Mouse (Mus musculus): ENCODE measurements around the gene Add2. TPM values are rescaled to one million over a fixed set of nuclear protein-coding genes. Genes with fewer than 3 reads are reported as not detected.

The Add2 gene
- polyA plus RNA-seq, 1 experiment from 2014 or later = 136 TPM

DNA sequence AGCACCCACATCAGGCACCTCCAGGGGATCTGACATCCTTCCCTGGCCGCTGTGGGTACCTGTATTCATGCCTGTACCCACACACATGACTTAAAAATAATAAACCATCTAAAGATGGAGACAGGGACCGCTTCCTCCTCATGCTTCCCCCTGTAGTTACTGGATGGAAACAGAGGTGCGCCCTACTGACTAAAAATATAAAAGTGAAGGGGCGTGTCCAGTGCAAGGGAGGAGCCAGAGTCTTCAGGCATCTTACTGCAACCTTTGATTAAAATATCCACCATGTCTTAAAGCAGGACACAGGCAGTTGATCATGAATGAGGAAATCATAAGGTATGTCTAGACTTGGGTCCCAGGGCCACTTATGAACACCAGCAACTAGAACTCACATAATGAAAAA lies 97.3 kb downstream of the Add2 start:
- ATAC-seq (ENCODE audit: low FRiP score, low TSS enrichment) = no peak
- WGBS = 82% methylated on average over 4 of the region's 4 CpGs

DNA sequence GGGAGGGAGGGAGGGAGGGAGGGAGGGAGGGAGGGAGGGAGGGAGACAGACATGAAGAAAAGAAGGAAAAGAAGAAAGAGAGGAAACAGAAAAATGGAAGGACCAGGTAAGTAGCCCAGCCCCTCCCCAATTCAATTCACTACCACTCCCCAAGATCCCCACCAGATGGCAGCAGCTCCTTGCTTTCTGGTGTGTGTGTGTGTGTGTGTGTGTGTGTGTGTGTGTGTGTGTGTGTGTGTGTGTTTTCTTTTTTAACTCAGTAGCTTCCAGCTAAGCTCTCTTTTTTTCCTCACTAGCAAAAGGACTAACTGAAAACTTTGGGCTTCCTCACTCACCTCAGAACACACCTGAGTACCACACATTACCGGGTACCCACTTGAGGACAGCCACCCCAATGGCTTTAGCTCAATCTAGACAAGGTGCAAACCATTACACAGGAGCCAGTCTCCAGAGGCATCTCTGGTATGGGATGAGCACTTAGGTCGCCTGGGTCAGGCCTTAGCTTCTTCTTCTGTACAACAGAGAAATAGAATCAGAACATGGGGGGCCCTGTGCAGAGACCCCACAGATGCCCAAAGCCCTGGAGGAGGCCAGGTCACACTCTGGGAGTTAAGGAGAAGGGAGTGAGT lies 98.6 kb downstream of the Add2 start:
- Histone ChIP-seq H3K36me3 (ENCODE audit: control insufficient read depth, insufficient read depth, low read length) (no peaks in the 10 kb centered on the region), H3K4me2 (ENCODE audit: low read length) (no peak overlapping the region), H3K4me1 (ENCODE audit: control insufficient read depth, insufficient read depth, low read length) (no peaks in the 10 kb centered on the region), H3K27me3 (ENCODE audit: control insufficient read depth, insufficient read depth, low read length) (no peaks in the 10 kb centered on the region), H3K27ac (replicated peaks; ENCODE audit: low read depth, low read length) (no peak overlapping the region), H3K9ac (replicated peaks; ENCODE audit: low read length) (no peak overlapping the region), H3K9me3 (ENCODE audit: control insufficient read depth, low read length) (no peaks in the 10 kb centered on the region), H3K4me3 (replicated peaks; ENCODE audit: low read depth, low read length) (no peak overlapping the region)
- ATAC-seq (ENCODE audit: low FRiP score, low TSS enrichment) (peak; percentile 63; the same call in 1 of the 2 replicates), DNase-seq (peak; percentile 83)
- WGBS = 63% methylated on average over 2 of the region's 2 CpGs

More for the DNA sequence above, 97.3 kb downstream of the Add2 start:
- Histone ChIP-seq H3K9ac (replicated peaks; ENCODE audit: low read length) (no peak overlapping the region), H3K4me2 (ENCODE audit: low read length) (no peak overlapping the region), H3K4me1 (ENCODE audit: control insufficient read depth, insufficient read depth, low read length) (no peaks in the 10 kb centered on the region), H3K27ac (replicated peaks; ENCODE audit: low read depth, low read length) (no peak overlapping the region), H3K36me3 (ENCODE audit: control insufficient read depth, insufficient read depth, low read length) (peaks cover 11% of the 10 kb centered on the region), H3K9me3 (ENCODE audit: control insufficient read depth, low read length) (no peaks in the 10 kb centered on the region), H3K27me3 (ENCODE audit: control insufficient read depth, insufficient read depth, low read length) (no peaks in the 10 kb centered on the region), H3K4me3 (replicated peaks; ENCODE audit: low read depth, low read length) (no peak overlapping the region)
- no peak for DNase-seq

GRCm38 (mm10) chr6:86128504-86128903 lies 100.0 kb downstream of the Add2 start:
- DNase-seq (no peak), ATAC-seq (ENCODE audit: low FRiP score, low TSS enrichment) (no peak)
- Histone ChIP-seq H3K9me3 (ENCODE audit: control insufficient read depth, low read length) (no peaks in the 10 kb centered on the region), H3K4me3 (replicated peaks; ENCODE audit: low read depth, low read length) (no peak overlapping the region), H3K27me3 (ENCODE audit: control insufficient read depth, insufficient read depth, low read length) (no peaks in the 10 kb centered on the region), H3K4me2 (ENCODE audit: low read length) (no peak overlapping the region), H3K4me1 (ENCODE audit: control insufficient read depth, insufficient read depth, low read length) (no peaks in the 10 kb centered on the region), H3K9ac (replicated peaks; ENCODE audit: low read length) (no peak overlapping the region), H3K27ac (replicated peaks; ENCODE audit: low read depth, low read length) (no peak overlapping the region), H3K36me3 (ENCODE audit: control insufficient read depth, insufficient read depth, low read length) (no peaks in the 10 kb centered on the region)
- 56% methylated on average over 4 of the region's 4 CpGs for WGBS

- 77% methylated on average over 9 of the region's 9 CpGs for WGBS
- ATAC-seq (ENCODE audit: low FRiP score, low TSS enrichment) = no peak
- H3K9ac ChIP-seq (replicated peaks; ENCODE audit: low read length) = no peak overlapping the region
These were observed 101.5 kb downstream of the Add2 start for GRCm38 (mm10) chr6:86129872-86130498.

DNA sequence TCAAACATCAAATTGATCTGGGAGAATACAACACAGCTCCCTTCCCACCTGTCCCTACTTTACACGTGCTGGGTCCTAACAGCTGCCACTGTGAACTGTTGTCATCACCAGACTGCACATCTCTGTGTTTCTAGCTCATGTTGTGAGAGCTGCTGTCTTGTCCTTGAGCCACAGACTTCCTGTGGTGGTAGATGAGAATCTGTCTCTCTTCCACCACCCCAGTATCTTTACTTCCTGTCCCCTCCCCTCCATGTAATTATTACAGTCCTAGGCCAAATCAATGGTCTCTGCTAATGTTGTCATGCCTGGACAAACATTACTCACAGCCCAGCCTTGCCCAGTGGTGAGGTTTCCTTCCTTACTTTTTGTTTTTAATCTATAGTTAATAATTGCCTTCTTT lies 105.4 kb downstream of the Add2 start:
- ATAC-seq (ENCODE audit: low FRiP score, low TSS enrichment) = no peak
- H3K36me3 ChIP-seq (ENCODE audit: control insufficient read depth, insufficient read depth, low read length) = no peaks in the 10 kb centered on the region
- no peak overlapping the region for H3K27ac ChIP-seq (replicated peaks; ENCODE audit: low read depth, low read length)
- H3K4me2 ChIP-seq (ENCODE audit: low read length) = no peak overlapping the region
- no peak overlapping the region for H3K9ac ChIP-seq (replicated peaks; ENCODE audit: low read length)
- no peaks in the 10 kb centered on the region for H3K9me3 ChIP-seq (ENCODE audit: control insufficient read depth, low read length)
- no peaks in the 10 kb centered on the region for H3K4me1 ChIP-seq (ENCODE audit: control insufficient read depth, insufficient read depth, low read length)
- WGBS = 86% methylated on average over 1 of the region's 1 CpGs
- H3K27me3 ChIP-seq (ENCODE audit: control insufficient read depth, insufficient read depth, low read length) = no peaks in the 10 kb centered on the region
- no peak overlapping the region for H3K4me3 ChIP-seq (replicated peaks; ENCODE audit: low read depth, low read length)
- DNase-seq = no peak

More at GRCm38 (mm10) chr6:86129872-86130498, 101.5 kb downstream of the Add2 start:
- Histone ChIP-seq H3K4me1 (ENCODE audit: control insufficient read depth, insufficient read depth, low read length) (no peaks in the 10 kb centered on the region), H3K4me3 (replicated peaks; ENCODE audit: low read depth, low read length) (no peak overlapping the region), H3K9me3 (ENCODE audit: control insufficient read depth, low read length) (no peaks in the 10 kb centered on the region), H3K4me2 (ENCODE audit: low read length) (no peak overlapping the region), H3K27me3 (ENCODE audit: control insufficient read depth, insufficient read depth, low read length) (no peaks in the 10 kb centered on the region), H3K36me3 (ENCODE audit: control insufficient read depth, insufficient read depth, low read length) (no peaks in the 10 kb centered on the region), H3K27ac (replicated peaks; ENCODE audit: low read depth, low read length) (no peak overlapping the region)
- no peak for DNase-seq

DNA sequence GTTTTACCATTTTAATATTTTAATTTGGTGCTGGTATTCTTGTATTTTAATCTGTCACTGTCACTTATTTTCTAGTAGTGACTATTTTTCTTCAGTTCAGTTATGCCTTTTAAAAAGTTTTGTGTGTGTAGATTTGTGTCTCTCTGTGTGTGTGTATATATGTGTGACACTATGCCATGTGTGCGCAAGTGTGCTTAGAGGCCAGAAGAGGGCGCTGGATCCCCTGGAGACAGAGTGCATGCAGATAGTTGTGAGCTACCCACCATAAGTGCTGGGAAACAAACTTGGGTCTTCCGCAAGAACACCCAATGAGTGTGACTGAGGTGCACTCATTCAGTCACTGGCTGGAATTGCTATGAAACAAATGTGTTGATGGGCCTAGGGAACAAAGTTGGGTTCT lies 107.7 kb downstream of the Add2 start:
- no peak for DNase-seq
- WGBS = 87% methylated on average over 3 of the region's 3 CpGs

GRCm38 (mm10) chr6:86141284-86141683 lies 112.8 kb downstream of the Add2 start:
- Histone ChIP-seq H3K27me3 (ENCODE audit: control insufficient read depth, insufficient read depth, low read length) (no peaks in the 10 kb centered on the region), H3K4me2 (ENCODE audit: low read length) (no peak overlapping the region), H3K9me3 (ENCODE audit: control insufficient read depth, low read length) (no peaks in the 10 kb centered on the region), H3K4me3 (replicated peaks; ENCODE audit: low read depth, low read length) (no peak overlapping the region), H3K4me1 (ENCODE audit: control insufficient read depth, insufficient read depth, low read length) (no peaks in the 10 kb centered on the region), H3K36me3 (ENCODE audit: control insufficient read depth, insufficient read depth, low read length) (no peaks in the 10 kb centered on the region), H3K9ac (replicated peaks; ENCODE audit: low read length) (no peak overlapping the region), H3K27ac (replicated peaks; ENCODE audit: low read depth, low read length) (no peak overlapping the region)
- no peak for DNase-seq
- ATAC-seq (ENCODE audit: low FRiP score, low TSS enrichment) = no peak
- 85% methylated on average over 6 of the region's 6 CpGs for WGBS

More for the DNA sequence above, 107.7 kb downstream of the Add2 start:
- Histone ChIP-seq H3K4me1 (ENCODE audit: control insufficient read depth, insufficient read depth, low read length) (no peaks in the 10 kb centered on the region), H3K27me3 (ENCODE audit: control insufficient read depth, insufficient read depth, low read length) (no peaks in the 10 kb centered on the region), H3K27ac (replicated peaks; ENCODE audit: low read depth, low read length) (no peak overlapping the region), H3K4me3 (replicated peaks; ENCODE audit: low read depth, low read length) (no peak overlapping the region), H3K9me3 (ENCODE audit: control insufficient read depth, low read length) (no peaks in the 10 kb centered on the region), H3K4me2 (ENCODE audit: low read length) (no peak overlapping the region), H3K9ac (replicated peaks; ENCODE audit: low read length) (no peak overlapping the region), H3K36me3 (ENCODE audit: control insufficient read depth, insufficient read depth, low read length) (no peaks in the 10 kb centered on the region)
- ATAC-seq (ENCODE audit: low FRiP score, low TSS enrichment) = no peak

DNA sequence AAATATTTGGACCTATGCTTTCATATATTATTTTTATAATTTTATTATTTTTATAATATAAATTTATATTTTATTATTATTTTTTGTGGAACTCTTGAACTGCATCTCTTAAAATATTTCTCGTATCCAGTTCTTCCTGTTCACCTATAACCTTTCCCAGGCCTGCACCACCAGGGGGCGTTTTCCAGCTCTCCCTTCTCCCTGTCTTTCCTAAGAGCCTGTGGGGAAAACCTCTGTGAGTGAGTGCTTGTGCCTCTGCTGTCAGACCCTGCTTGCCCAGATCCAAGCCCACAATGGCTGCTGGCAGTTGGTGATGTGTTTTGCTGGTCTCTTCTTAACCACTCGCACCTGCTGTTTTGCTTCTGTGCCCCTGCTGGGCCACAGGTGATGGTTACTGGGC lies 113.3 kb downstream of the Add2 start:
- ATAC-seq (ENCODE audit: low FRiP score, low TSS enrichment) = no peak
- Histone ChIP-seq H3K4me3 (replicated peaks; ENCODE audit: low read depth, low read length) (no peak overlapping the region), H3K9ac (replicated peaks; ENCODE audit: low read length) (no peak overlapping the region)

GRCm38 (mm10) chr6:86144986-86145385 lies 116.5 kb downstream of the Add2 start:
- no peak overlapping the region for H3K9ac ChIP-seq (replicated peaks; ENCODE audit: low read length)
- no peak overlapping the region for H3K27ac ChIP-seq (replicated peaks; ENCODE audit: low read depth, low read length)
- H3K9me3 ChIP-seq (ENCODE audit: control insufficient read depth, low read length) = no peaks in the 10 kb centered on the region
- no peaks in the 10 kb centered on the region for H3K27me3 ChIP-seq (ENCODE audit: control insufficient read depth, insufficient read depth, low read length)
- WGBS = 90% methylated on average over 6 of the region's 6 CpGs
- no peak for DNase-seq
- no peak overlapping the region for H3K4me2 ChIP-seq (ENCODE audit: low read length)
- no peaks in the 10 kb centered on the region for H3K4me1 ChIP-seq (ENCODE audit: control insufficient read depth, insufficient read depth, low read length)
- ATAC-seq (ENCODE audit: low FRiP score, low TSS enrichment) = no peak
- no peaks in the 10 kb centered on the region for H3K36me3 ChIP-seq (ENCODE audit: control insufficient read depth, insufficient read depth, low read length)
- no peak overlapping the region for H3K4me3 ChIP-seq (replicated peaks; ENCODE audit: low read depth, low read length)

More for the DNA sequence above, 113.3 kb downstream of the Add2 start:
- no peaks in the 10 kb centered on the region for H3K27me3 ChIP-seq (ENCODE audit: control insufficient read depth, insufficient read depth, low read length)
- DNase-seq = peak; percentile 88
- no peaks in the 10 kb centered on the region for H3K9me3 ChIP-seq (ENCODE audit: control insufficient read depth, low read length)
- H3K36me3 ChIP-seq (ENCODE audit: control insufficient read depth, insufficient read depth, low read length) = no peaks in the 10 kb centered on the region
- H3K4me2 ChIP-seq (ENCODE audit: low read length) = no peak overlapping the region
- H3K27ac ChIP-seq (replicated peaks; ENCODE audit: low read depth, low read length) = no peak overlapping the region
- 10% methylated on average over 3 of the region's 3 CpGs for WGBS
- no peaks in the 10 kb centered on the region for H3K4me1 ChIP-seq (ENCODE audit: control insufficient read depth, insufficient read depth, low read length)

Data from midbrain, embryonic 14.5 days (tissue).